Mouse (Mus musculus) heart, postnatal 25 days (tissue): ENCODE measurements around the gene Rbm25. TPM values are rescaled to one million over a fixed set of nuclear protein-coding genes. Genes with fewer than 3 reads are reported as not detected.
A peak's percentile ranks its signal among the peaks of the same experiment; 100 is the strongest.
"Not testable (repeated sequence)": the region's sequence is repeated elsewhere in the genome, so short reads cannot be mapped to it uniquely, and the experiment has no call there.

Source experiments
- DNase-seq: peaks from one replicate; pipeline ENCODE4 v3.0.0; 2022; ENCODE audit warnings: low spot score
- intact Hi-C: fragments of 180-260 bp; cut with DNase I; formaldehyde crosslinking; loops from one replicate; pipeline ENCODE4 v1.15.1; 2025
- total RNA-seq, 2 experiments: library from RNA; stranded (reverse); gene quantifications; 2 replicates each; pipeline ENCODE4 v1.2.3; 2021

Rbm25 gene
- total RNA-seq, result 10 to 100 TPM; 45.7 to 51.4 TPM

DNA sequence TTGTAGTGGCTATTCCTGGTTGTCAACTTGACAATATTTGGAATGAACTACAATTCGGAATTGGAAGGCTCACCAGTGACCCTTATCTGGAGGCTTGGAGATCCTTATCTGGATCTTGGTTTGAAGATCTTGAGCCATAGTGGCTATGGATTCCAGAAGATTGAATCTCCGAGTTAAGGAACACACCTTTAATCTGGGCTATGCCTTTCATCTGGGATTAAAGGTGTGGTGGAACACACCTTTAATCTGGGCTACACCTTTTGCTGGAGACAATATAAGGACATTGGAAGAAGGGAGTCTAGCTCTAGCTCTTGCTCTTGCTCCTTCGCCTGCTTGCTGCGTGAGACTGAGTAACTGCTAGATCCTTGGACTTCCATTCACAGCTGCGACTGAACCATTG, at the start of gene Rbm25:
Gene Rbm25 (plus strand): TSS at position 301 of the 400 bp plus-strand sequence.
- intact Hi-C loops, result loop anchor here (5.0 kb wide), 1 partner anchor 34 kb away; the partner anchor contains the start of gene Zfyve1

DNA sequence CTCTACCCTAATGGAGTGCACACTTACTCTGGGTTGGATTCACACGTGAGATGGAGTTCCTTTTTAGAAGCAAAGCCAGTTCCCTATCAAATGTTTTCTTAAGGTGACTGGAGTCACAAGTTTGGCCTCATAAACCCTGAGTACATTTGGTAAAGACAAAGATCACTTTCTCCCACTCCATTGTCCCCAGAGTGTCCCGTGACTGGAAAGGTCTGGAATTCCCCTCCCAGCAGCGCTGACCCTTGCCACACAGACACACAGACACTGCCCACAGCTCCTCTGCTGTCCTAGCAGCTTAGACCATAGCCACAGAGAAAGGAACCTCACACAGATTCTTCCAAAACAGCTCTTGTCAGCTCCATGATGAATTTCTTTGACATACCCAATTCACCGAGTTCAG, 48.9 kb upstream of the Rbm25 start:
- no peak for DNase-seq
- intact Hi-C loops, result no loop called here

More for the DNA sequence above, at the start of gene Rbm25:
- DNase-seq, result not testable (repeated sequence)

DNA sequence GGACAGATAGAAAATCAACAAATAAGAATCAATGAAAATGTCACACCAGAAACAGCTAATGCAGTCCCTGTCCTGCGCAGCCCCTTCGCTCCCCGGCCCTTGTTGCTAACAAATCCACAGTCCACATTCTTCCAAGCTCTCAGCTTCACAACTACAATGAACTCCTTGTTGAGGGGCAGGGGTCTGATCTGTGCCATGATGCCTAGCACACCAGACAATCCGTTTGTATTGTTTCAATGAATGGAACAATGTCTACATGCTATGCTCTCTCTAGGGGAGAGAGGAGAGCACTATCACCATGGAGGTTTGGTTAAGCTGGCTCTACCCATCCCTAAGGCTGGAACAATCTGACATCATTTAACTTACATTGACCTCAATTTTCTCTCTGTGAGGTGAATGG, 48.3 kb upstream of the Rbm25 start:
- no peak for DNase-seq
- intact Hi-C loops, result no loop called here

DNA sequence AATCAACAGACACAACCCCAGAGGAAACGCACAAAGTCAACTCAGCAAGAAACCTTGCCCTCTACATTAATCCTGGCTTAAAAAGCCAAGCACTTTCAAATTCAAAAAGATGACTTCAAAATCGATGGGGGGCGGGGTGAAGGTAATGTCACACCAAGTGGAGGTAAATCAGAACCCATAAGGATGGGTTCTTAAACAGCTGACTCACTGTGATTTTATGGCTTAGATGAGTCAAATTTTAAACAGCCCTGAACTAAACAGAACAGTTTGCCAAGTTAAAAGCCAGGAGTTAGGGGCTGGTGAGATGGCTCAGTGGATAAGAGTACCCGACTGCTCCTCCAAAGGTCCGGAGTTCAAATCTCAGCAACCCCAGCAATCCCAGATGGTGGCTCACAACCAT, 44.4 kb upstream of the Rbm25 start:
- intact Hi-C loops, result no loop called here
- DNase-seq, result no peak

DNA sequence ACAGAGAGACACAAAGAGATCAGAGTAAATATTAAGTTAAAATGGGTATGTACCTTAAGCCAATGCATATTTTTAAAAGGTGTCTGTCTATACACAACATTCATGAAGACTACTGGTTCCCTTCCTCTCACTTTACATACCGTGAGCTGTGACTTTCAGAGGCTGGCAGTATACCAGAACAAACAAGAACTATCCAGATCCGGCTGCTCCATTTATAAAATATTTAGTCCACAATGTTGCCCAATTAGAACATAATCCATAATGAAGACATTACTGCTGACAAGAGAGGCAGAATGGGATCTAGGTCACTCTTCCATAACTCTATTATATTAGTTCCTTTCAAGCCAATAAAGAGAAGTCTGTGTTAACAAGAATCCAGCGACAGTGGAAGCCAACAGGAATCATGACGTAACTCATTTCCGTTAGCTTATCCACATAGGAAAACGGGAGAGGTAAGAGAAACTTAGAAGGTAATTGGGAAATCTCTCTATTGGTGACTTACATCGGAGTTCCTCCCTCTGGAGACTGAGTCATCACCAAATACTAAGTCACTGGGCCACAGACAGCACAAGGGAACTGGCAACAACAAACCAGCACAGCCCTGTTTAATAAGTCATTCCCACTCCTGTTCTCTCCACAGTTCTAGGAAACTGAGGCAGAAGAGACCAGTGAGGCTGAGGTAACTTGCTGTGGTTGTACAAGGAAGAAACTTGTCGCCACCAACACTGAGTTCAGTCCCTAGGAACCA, 39.1 kb upstream of the Rbm25 start:
- no peak for DNase-seq
- intact Hi-C loops, result no loop called here

DNA sequence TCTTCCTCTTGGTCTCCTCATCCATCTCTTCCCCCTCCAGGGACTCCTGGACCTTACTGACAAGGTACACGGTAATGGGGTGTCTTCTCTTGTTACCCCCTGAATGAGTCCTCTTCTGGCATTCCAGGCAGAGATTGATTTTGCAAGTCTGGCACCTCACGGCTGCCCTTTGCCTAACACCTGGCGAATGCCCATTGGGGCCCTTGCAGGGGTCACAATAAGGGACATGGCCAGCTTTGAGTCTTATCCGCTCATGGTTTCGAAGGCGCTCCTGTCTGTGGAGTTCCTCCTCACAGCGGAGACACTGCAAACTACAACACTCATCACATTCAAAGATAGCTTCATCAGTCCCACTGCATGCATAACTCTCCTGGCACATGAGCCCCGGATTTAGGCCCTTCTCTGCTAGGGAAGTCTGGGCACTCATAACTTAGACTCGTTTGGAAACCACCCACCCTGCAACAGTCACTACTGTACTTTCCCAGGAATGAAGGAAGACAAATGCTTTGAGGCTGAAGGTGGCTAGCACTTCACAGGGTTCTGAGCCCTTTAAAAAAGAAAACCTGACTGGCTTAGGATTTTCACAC, 36.5 kb upstream of the Rbm25 start:
- intact Hi-C loops, result loop anchor here (5.0 kb wide), 1 partner anchor 38 kb away; the partner anchor contains the start of gene Rbm25
- DNase-seq, result no peak

DNA sequence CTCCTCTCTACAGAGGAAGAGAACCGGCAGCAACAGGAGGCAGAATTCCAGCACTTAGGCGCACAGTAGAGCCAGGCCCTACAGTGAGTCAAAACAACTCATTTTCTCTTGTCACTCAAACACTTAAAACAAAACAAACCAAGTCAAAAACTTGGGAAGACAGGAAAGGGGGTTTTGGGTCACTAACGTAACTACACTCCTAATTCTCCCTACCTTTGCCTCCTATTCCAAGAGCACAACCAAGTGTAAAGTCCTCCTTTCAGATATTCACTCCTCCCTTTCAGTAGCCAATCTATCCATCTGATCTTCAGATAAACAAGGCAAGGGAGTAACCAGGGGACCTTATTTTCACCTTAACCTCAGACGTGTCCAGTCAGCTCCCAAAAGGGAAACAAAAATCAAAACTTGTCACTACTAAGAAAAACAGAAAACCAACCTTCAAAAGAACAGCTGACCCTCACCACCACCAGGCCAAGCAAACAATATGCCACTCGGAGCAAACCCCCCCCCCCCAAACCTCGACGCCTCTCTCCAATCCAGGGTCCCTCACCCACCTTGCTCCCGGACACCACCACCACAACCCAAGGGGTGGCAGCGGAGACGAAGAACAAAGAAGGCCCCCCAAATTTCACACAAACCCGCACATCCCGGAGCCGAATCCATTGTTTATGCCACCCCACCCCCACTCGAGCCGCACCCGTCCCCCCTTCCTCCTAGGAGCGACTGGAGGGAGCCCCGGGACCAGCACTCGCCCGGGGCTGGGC, 34.7 kb upstream of the Rbm25 start:
- no peak for DNase-seq
- intact Hi-C loops, result loop anchor here (5.0 kb wide), 1 partner anchor 36 kb away; the partner anchor contains the start of gene Rbm25

DNA sequence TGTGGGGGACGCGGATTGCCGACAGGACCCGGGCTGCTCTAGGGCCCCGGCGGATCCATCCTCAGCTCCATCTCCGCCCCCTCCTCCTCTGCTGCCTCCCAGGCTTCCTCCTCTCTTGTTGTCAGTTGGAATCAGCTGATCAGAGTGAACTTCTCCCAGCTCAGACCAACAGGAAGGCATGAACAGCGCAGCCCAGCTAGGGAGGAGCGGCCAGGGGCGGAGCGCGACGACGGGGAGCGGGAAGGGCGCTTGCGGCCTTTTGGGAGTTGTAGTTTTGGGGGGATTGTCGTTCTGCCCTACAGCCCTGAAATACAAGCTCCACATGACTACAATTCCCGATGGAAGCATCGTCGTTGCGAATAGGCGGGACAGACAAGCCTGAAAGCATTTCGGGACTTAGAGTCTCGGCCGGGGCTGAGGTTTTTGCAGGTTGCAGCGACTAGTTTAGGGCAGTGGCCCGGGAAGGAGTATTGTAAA, 34.0 kb upstream of the Rbm25 start, which contains the start of gene Zfyve1:
Gene Zfyve1 (minus strand): TSS at position 198 of the 477 bp plus-strand sequence.
- intact Hi-C loops, result loop anchor here (5.0 kb wide), 1 partner anchor 35 kb away; the partner anchor contains the start of gene Rbm25
- peak; percentile 93 for DNase-seq

DNA sequence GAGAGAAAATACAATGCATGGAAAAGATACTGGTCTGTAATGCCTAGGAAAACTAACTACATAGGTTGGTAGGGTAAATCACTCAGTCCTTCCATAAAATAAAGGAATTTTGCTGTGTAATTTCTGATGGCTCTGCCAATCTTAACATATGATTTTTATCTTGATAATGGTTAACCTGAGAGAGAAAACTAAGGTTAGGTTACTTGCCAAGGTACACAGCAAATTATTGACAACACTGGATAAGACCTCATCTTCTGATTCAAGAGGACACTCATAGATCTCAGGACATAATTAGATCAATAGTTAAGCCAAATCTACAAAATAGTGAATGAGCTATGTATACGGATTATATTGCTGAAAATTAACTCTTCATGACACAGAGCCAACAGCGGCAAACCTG, 33.2 kb upstream of the Rbm25 start:
- no peak for DNase-seq
- intact Hi-C loops, result loop anchor here (5.0 kb wide), 1 partner anchor 34 kb away; the partner anchor contains the start of gene Rbm25

DNA sequence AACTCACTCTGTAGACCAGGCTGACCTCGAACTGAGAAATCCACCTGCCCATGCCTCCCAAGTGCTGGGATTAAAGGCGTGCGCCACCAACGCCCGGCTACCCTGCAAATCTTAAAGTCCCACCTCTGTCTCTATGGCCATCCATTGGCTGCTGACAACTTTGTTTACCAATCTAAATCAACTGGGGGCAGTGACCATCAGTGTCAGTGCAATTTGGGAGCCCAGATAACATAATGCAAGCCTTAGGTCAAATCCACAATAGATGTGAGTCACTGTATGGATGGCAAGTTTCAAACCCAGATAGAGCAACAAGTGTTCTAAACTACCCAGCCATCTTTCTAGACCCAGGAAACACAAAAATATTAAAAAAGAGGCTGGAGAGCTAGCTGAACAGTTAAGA, 28.8 kb upstream of the Rbm25 start:
- intact Hi-C loops, result no loop called here
- DNase-seq, result no peak

DNA sequence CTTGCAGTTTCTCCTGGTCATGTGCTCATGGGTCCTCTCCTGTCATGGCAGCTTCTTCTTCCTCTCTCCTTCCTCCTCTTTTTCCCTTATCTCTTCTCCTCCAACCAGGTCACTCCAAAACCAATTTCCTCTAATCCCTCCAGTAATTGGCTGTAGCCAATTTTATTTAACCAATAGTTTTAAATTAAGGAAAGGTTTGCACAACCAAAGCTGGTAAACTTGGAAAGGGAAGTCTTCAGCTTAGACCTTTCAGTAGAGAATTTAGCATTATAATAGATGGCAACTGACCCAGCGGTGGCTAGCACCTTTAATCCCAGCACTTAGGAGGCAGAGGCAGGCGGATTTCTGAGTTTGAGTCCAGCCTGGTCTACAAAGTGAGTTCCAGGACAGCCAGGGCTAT, 24.6 kb upstream of the Rbm25 start:
- intact Hi-C loops, DNase-seq: not testable (repeated sequence)

DNA sequence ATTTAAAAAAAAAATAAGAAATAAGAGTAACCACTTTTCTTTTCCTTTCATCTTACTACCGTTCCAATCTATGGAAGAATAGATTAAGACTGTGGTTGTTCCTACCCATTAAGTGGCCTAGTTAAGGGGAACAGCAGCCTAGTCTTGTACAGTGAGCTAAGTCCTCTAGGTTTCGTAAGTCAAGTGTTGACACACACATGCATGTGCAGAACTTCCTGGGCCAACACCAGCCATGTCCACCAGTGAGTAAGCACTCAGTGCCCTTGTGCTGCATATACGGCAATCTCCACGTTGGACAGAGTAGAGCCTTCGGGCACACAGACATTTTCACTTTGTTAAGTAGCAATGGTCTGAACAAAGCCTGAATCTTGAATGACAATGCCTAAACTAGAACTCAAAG, 13.8 kb upstream of the Rbm25 start:
- intact Hi-C loops, result no loop called here

DNA sequence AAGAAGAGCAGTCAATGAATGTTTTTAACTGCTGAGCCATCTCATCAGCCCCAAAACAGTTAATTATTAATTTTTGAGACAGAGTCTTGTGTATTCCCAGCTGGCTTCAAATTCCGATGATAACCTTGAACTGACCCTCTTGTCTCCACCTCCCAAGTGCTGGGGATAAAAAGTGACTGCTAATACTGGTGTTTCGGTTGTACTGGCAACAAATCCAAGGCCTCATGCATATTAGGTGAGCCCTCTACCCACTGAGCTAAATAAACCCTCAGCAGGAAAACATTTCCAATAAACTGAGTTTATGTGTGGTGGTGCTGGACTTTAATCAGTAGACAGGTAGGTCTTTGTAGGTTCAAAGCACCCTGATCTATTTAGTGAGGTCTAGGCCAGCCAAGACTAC, 12.1 kb upstream of the Rbm25 start:
- intact Hi-C loops, result no loop called here
- no peak for DNase-seq

More for the DNA sequence above, 13.8 kb upstream of the Rbm25 start:
- no peak for DNase-seq

DNA sequence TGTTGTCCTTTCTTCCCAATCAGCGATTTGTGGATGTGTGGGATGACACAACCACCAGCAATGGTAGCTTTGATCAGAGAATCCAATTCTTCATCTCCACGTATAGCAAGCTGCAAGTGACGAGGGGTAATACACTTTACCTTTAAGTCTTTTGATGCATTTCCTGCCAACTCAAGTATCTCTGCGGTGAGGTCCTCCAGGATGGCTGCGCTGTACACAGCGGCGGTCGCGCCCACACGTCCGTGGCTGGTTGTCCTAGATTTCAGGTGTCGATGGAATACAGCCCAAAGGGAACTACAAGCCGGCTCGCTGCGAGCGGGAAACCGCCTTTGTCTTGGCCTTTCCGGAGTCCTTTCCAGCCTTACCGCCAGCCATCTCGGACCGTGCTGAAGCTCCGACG, 10.3 kb upstream of the Rbm25 start:
- DNase-seq, intact Hi-C loops: not testable (repeated sequence)

DNA sequence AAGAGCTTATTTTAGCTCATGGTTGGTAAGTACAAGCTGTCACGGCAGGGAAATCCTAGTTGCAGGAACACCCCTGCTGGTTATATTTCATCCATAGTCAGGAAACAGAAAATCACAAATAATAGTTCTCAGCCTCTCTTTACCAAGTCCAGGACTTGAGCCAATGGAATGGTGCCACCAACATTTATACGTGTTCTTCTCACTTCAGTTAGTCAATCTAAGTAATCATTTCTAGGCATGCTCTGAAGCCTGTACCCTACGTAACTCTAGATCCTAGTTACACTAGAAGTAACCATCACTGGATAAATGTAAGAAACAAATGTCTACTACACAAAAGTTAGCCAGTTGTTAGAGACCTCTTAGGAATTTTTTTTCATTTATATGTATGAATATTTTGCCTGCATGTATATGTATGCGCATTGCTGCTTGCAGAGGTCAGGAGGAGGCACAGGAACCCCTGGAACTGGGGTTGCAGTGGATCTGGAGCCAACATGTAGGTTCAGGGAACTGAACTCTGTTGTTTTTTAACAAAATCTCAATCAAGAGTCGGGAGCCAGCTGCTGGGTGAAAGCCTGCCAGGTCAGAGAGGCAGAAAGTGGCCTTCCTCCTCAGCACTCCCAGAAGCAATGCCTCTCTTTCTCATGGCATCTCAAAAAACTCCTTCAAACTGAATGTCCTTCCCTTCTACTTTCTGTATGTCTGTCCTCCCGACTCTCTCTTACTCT, 8.8 kb upstream of the Rbm25 start:
- no peak for DNase-seq

DNA sequence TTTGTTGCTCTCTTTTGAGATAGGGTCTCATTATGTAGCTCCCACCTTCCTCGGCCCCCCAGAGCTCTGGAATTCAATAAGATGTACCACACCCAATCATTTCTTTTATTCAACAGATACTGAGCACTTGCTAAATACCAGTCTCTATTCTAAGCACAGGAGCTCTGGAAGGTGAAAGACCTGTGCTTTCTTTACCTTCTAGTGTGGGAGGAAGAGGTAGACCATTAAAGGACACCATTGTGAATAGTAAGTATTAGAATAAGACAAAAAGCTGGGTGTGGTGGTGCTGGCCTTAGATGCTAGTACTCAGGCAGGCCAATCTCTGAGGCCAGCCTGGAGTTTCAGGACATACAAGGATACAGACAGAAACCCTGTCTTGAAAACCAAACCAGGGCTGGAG, 6.7 kb upstream of the Rbm25 start:
- intact Hi-C loops, result no loop called here
- no peak for DNase-seq

More for the DNA sequence above, 8.8 kb upstream of the Rbm25 start:
- intact Hi-C loops, result no loop called here

DNA sequence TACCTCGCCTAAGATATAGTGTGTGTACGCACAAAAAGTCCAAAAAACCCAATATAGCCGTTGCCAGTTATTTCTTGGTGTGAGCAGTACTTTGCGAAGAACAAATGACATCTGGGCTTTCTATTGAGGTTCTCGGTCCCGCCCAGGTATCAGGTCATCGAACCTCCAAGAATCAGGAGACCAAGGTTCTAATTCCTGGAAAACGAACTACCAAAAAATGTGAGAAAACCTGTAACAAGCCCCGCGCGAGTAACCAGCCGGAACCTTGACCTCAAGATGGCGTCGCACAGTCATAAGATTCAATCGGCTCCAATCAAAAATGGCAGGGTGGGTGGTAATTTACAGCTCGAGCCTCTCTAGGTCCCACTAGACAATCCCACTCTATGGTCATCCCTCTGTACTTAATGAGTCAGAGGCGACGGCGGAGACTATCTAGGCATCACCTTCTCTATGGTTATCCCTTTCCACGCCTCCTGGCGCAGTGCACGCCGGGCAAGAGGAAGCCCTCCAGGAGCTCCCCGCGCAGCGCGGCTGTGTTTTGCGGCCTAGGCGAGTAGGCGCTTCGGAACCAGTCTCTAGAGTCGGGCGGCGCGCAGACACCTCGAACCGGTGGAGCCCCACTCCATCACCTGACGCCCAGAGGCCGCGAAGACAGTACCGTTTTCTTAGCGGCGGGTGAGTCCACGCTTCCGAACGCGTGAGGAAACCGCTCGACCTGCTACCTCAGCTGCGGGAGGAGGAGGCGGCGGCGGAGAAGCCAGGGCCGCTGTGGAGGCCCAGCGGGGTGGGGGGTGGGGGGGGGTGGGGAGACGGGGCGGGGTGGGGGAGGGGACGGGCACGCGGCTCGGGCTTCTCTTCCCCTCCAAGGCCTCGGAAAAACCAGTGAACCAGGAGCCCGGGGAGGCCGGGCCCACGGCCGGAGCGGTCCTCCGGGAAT, 975 bp downstream of the Rbm25 start:
- intact Hi-C loops, result loop anchor here (5.0 kb wide), 1 partner anchor 35 kb away; the partner anchor contains the start of gene Zfyve1
- peak; percentile 95 for DNase-seq

DNA sequence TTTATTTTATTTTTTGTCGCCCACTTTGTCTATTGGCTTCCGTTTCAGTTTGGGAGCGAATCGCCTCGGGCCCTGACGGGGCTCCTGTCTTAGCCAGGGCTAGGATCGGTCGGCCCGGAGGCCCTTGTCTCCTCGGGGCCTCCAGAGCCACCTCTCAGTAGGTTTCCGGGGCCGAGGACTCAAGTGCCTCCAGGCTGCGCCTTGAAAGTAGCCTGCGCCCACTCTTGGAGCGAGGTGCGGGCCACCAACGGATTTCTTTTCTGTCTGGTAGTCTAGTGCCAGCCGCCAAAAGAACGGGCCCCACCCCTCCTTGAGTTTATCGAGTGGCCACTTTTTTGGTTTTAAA, 1.6 kb downstream of the Rbm25 start:
- DNase-seq, result peak; percentile 16
- intact Hi-C loops, result loop anchor here (5.0 kb wide), 1 partner anchor 35 kb away; the partner anchor contains the start of gene Zfyve1
